Mouse (Mus musculus) adrenal gland, postnatal 10 days (tissue): ENCODE results near the gene Gpr173. TPM values are rescaled to one million over a fixed set of nuclear protein-coding genes. Genes with fewer than 3 reads are reported as not detected.
"Not testable (repeated sequence)": the region's sequence is repeated elsewhere in the genome, so short reads cannot be mapped to it uniquely, and the experiment has no call there.

Source experiments
- DNase-seq: peaks from one replicate; pipeline ENCODE4 v3.0.0; 2021; ENCODE audit warnings: mixed read lengths
- long read RNA-seq, 2 experiments: library from polyadenylated mRNA; stranded (forward); transcript quantifications; one replicate each; pipeline ENCODE4 v2.0.0; 2021
- total RNA-seq, 2 experiments: library from RNA; stranded (reverse); gene quantifications; 2 replicates each; pipeline ENCODE4 v1.2.3; 2021

The Gpr173 gene
- 1 to 10 TPM; 3.3 to 4.7 TPM for total RNA-seq
- long read RNA-seq, experiment 1, partial matches to known transcripts, result 0 of 1 reads
- long read RNA-seq, experiment 1, other reads (novel, unspliced or antisense), result 1 of 1 reads
- long read RNA-seq, experiment 2, result 0 reads

- peak; percentile 47 for DNase-seq
Measured at GRCm38 (mm10) chrX:152368397-152369273, at the start of gene Gpr173. Gene Gpr173, minus strand, starts transcription at chrX:152368704.

DNA sequence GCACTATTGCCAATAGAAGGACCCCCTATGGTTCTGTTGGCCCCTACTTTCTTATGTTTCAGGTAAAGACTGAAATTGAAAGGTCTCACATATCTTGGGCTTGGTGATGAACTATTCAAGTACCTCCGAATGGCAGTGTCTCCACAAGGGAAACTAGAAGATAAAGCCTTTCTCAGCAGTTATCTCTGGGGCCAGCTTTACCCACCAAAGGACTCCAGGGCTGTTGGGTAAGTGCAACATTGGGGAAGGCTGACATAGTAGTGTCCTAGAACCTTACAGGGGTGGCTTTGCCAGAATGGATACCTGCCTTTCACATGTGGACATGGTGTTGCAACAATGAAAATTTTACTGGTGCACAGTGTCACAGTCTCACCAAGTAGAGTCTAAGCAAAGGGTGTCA lies 34.7 kb upstream of the Gpr173 start:
- no peak for DNase-seq

DNA sequence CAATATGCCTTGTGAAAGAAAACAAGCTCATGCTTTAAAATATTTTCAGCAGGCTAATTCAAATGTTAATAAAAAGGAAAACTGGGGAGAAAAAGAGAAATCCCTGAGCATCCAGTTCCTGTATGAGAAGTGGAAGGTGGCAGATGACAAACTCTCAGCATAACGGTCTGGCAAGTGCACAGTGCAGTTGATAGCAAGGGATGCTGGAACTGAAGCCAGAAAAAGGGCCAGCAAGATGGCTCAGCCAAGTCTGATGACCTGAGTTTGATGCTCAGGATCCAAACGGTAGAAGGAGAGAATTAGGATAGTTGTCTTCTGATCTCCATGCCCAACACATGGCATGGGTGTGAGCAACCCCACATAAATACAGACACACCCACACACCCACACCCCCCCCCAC lies 31.6 kb upstream of the Gpr173 start:
- DNase-seq, result no peak

- peak; percentile 1 for DNase-seq
Measured at GRCm38 (mm10) chrX:152368054-152368396, 479 bp downstream of the Gpr173 start.

DNA sequence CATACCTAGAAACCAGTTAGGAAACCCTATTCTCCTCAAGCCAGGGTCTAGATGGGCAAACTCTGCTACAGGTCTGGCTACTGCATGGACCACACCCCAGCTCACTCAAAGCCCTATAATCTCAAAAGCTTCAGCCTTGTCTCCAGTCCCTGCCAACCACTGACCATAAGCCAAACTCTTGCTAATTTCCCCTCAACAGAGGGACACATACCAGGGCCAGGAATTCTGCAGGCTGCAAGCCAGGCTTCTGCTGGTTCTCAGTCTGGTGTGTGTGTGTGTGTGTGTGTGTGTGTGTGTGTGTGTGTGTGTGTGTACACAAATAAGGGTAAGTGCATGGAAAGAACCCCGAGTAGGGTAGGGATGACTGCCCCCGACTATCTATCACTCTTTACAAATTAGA lies 2.1 kb downstream of the Gpr173 start:
- no peak for DNase-seq

- peak; percentile 18 for DNase-seq
Measured at GRCm38 (mm10) chrX:152352553-152353153, 15.9 kb downstream of the Gpr173 start.

- no peak for DNase-seq
Measured at GRCm38 (mm10) chrX:152347041-152347440, 21.5 kb downstream of the Gpr173 start.

- no peak for DNase-seq
Measured at GRCm38 (mm10) chrX:152346587-152346986, 21.9 kb downstream of the Gpr173 start.

DNA sequence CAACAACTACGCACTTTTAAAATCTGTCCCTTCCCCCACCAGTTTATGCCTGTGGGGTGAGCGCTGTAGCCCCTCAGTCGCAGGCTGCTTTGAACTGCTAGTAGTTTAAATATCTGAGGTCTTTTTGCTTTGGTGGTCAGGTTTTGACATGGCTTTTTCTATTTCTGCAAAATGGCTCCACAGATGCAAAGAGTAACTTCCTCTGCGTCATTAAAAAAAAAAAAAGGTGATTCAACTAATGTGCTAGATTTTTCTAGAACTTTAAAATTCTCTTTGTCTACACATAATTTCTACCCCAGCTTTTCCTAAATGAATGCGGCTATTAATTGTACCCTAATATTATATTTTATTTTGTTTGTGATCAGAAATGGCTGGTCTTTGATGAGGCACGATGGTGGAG lies 25.6 kb downstream of the Gpr173 start:
- no peak for DNase-seq

GRCm38 (mm10) chrX:152342358-152342901 lies 26.1 kb downstream of the Gpr173 start, which contains the start of gene Tspyl2:
Gene Tspyl2, minus strand, starts transcription at chrX:152342425.
- peak; percentile 94 for DNase-seq

- DNase-seq, result no peak
Measured at GRCm38 (mm10) chrX:152341496-152341895, 27.0 kb downstream of the Gpr173 start.

DNA sequence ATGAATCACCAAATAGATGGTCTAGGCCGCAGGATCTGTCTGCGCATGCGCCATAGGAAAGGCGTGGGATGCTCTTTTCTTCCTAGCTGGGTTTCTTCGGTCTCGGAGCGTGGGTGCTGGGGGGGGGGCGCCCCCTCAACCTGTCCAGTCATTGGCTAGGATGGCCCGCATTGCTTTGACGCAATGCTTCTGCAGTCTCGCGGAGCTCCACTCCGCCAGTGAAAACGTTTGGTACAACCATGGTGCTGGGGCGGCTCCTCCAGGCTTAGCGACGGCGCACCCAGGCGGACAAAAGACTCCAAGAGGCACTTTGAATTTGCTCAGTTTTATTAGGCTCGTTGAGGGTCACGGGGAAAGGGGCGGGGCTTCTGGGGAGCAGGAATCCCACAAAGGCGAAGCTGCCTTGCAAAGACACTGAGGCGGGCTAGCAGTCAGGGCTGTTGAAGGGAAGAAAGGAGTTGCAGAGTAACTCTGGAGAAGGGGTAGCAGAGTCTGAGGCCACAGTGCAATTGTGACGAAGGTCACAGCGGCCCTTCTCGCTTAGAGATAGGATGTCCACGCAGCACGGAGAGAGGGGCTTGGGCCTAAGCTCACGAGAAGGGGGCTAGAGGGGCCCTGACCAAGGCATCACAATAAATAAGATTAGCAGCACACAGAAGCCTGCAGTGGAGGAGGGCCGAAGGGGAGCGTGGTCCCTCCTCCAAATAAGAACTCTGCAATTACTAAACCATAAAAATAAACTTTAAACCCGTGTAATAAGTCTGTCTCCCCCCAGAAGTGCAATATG lies 31.8 kb downstream of the Gpr173 start:
- DNase-seq, result peak; percentile 89

DNA sequence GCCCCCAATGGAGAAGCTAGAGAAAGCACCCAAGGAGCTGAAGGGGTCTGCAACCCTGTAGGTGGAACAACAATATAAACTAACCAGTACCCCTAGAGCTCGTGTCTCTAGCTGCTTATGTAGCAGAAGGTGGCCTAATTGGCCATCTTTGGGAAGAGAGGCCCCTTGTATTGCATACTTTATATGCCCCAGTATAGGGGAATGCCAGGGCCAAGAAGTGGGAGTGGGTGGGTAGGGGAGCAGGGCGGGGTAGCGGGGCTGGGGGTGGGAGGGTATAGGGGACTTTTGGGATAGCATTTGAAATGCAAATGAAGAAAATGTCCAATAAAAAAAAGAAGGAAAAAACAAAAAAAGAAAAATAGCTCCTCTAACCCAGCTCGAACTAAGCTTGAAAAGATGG lies 32.4 kb downstream of the Gpr173 start:
- DNase-seq, result not testable (repeated sequence)

DNA sequence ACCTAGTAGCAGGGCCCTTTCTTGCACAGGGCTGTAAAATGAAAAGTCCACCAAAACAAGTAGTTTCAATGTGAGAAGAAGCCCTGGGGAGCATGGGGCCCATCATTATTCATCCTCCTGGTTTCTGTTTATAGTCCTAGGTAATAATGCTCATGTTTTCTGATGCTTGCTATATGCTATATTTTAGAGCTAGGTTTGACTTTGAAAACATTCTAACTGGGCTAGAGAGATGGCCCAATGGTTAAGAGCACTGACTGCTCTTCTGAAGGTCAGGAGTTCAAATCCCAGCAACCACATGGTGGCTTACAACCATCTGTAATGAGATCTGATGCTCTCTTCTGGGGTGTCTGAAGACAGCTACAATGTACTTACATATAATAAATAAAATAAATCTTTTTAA lies 39.1 kb downstream of the Gpr173 start:
- not testable (repeated sequence) for DNase-seq

DNA sequence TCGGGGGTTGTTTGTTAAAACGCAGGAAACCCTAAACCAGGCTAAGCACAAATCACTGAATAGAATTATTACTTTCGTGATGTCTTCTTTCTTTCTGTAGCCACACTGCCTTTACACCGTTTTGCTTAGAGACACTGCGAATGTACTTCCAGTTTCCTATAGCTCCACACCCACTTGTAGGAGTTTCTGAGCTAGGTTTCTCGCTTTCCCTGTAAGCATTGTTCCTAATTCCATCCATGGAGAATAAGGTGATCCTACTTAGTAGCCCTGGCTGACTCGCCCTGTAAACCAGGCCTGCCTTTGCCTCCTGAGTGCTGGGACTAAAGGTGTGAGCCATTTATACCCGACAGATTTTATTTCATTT lies 40.8 kb downstream of the Gpr173 start:
- no peak for DNase-seq

GRCm38 (mm10) chrX:152326996-152327688 lies 41.4 kb downstream of the Gpr173 start, which contains the start of gene Kantr:
Gene Kantr, minus strand, starts transcription at chrX:152327495.
- peak; percentile 82 for DNase-seq

GRCm38 (mm10) chrX:152323584-152323983 lies 44.9 kb downstream of the Gpr173 start:
- DNase-seq, result no peak

- no peak for DNase-seq
Measured at GRCm38 (mm10) chrX:152322776-152323175, 45.7 kb downstream of the Gpr173 start.

- DNase-seq, result no peak
Measured at GRCm38 (mm10) chrX:152320535-152320934, 48.0 kb downstream of the Gpr173 start.

DNA sequence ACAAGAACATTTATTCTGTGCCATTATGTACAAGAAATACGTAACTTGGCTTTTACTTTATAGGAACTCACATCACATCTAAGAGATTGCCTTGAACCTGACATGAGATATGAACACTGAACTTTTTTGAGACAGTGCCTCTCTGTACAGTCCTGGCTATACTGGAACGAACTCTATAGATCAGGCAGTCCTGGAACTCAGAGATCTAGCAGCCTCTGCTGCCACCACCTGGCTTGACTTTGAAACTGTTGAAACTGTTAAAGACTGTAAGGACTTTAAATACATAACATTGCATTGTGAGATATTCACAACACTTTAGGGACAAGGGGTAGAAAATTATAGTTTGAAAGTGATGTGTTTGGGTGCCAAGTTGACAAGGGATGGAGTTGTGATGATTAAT lies 60.6 kb downstream of the Gpr173 start:
- DNase-seq, result peak; percentile 42

- no peak for DNase-seq
Measured at GRCm38 (mm10) chrX:152307371-152307770, 61.1 kb downstream of the Gpr173 start.

GRCm38 (mm10) chrX:152306224-152306623 lies 62.3 kb downstream of the Gpr173 start:
- DNase-seq, result no peak
